Mouse (Mus musculus) embryo, embryonic 10 days (tissue): ENCODE results near the gene Hist1h2bl.

Source experiments
- DNase-seq: peaks from one replicate; pipeline ENCODE4 v3.0.0-alpha.2; 2015; ENCODE audit warnings: low spot score

Hist1h2bl gene

GRCm38 (mm10) chr13:21722373-21722925, 6.5 kb upstream of the Hist1h2bl start:
- DNase-seq = peak; percentile 75

GRCm38 (mm10) chr13:21721757-21722372, 5.9 kb upstream of the Hist1h2bl start, which contains the start of gene Hist1h2bm:
TSS of gene Hist1h2bm (plus strand) at chr13:21722044.
- peak; percentile 96 for DNase-seq

DNA sequence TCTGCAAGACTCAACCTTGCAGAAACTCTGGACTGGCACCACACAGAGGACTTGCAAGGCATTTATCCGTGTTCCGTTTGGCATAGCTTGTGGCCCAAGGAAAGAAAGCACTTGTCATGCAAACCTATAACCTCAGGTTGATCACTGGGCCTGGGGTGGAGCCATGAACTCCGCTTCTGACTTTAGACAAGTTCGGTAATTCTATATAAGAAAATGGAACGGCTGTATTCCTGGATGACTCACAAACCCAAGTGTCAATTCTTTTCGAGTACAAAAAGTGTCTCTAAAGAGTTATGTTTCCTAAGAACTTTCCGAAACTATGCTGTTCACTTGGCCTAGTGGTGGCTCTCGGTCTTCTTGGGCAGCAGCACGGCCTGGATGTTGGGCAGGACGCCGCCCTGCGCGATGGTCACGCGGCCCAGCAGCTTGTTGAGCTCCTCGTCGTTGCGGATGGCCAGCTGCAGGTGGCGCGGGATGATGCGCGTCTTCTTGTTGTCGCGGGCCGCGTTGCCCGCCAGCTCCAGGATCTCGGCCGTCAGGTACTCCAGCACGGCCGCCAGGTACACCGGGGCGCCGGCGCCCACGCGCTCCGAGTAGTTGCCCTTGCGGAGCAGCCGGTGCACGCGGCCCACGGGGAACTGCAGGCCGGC, 5.3 kb upstream of the Hist1h2bl start:
- peak; percentile 38 for DNase-seq

DNA sequence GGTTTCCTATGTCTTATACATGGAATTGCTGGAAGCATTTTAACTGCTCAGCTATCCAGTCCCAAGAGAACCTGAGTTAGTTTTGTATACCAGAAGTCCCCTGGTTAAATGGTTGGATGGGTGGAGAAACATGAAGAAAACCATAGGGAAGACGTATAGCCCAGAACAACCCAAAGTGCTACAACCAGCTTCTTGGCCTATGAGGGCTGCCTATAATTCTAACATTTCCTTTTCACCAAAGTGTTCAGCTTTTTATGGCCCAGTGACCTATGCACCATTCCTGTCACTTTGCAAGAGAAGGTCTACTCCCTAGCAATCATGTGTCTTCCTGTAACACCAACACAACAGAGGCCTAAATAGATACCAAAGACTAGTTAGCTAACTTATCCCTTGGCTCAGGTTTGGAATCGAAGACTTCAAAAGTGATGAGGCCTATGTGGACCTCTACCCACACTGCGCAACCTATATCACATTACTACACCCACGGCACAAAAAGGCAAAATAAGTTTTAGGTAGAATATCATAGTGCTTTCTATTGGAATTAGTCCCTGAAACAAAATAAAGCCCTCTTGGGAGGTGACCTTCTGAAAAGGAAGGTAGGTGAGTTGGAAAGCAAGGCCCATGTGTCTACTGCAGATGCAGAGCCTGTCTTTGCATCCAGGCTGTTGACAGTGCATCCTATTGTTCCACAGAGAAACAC, 2.6 kb upstream of the Hist1h2bl start:
- peak; percentile 67 for DNase-seq

- DNase-seq = peak; percentile 90
These were observed 1.7 kb upstream of the Hist1h2bl start, which contains the start of gene Hist1h3h for GRCm38 (mm10) chr13:21717397-21718357. TSS of gene Hist1h3h (plus strand) at chr13:21717659.

DNA sequence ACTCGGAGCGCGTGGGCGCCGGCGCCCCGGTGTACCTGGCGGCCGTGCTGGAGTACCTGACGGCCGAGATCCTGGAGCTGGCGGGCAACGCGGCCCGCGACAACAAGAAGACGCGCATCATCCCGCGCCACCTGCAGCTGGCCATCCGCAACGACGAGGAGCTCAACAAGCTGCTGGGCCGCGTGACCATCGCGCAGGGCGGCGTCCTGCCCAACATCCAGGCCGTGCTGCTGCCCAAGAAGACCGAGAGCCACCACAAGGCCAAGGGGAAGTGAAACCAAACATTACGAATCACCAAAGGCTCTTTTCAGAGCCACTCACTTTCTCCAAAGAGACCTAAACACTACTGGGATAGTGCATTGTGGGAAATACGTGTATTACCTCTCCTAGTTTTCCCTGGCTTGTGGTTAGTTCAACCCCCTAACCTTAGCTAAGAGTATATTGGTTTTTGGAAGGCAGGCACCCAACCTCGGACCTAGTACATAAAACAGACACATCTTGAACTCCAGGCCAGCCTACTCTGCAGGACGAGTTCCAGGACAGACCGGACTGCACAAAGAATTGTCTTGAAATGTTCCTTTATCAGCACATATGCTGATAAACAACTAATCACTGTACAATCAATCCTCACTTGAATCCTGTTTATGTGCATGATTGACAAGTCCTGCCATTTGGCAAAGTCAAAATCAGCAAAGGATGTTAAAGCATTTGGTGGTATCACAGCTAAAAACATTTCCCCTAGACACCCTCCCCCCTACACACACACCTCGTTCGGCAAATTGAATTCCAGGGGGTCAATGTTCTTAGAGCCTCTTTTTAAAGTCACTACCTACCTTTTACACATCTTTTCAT, 823 bp upstream of the Hist1h2bl start:
- DNase-seq = peak; percentile 77

DNA sequence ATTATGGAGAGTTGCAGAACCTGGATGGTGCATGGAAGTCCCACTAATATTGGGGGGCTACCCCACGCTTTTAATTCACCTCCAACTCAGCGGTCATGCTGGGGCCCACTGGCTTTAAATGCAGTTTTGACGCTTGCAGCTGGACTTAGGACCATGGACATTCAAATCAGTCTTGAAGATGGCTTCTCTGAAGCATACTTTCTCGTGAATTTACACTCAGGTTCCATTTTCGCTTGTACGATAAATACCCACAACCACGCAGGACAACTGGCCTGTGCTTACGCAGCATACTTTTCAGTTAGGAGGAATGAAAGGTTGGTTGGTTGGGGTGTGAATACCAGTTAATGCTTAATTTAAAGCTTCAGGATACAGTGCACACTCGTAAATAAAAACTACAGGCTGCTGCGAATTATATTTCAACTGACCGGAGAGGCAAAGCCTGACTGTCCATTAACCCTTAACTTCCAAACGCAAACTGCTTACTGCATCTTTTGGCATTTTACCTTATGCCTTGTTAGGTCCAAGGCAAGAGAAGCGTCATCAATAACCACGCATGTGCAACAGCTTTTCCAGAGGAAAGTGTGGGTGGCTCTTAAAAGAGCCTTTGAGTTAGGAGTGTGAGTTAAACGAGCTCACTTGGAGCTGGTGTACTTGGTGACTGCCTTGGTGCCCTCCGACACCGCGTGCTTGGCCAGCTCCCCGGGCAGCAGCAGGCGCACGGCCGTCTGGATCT, 646 bp downstream of the Hist1h2bl start:
- peak; percentile 62 for DNase-seq

DNA sequence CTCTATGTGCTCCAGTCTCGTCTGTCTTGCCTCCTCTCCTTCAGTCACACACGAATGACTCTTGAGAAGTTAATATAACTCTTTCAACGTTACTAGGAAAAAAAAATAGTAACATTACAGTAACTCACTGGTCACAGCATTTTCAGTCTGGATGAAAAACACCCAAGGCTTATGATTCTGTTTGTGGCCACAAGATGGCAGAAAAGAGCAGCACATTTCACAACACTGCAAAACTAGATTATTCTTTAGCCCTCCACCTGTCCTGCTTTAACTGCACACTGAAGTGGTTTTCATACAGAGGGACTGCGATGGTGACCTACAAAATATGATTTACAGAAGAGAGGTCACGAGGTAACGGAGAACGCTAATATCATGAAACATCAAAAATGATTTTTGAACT, 1.2 kb downstream of the Hist1h2bl start:
- peak; percentile 82 for DNase-seq

DNA sequence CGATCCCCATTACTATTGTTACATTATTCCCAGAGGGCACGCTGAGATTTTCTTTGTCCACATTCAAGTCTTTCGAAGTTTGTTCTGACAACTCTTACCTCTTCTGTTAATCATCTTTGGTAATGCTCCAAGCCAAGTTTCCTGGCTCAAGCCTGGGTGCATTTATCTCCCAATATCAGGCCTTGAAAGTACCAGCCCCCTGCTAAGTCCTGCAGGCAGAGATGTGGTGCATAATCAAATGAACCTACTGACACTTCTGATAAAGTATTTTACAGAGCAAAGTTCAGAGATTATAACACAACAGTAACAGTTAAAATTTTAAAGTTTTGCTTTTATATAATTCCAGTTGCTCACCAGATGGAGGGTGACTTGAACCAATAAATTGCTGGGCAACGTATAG, 4.2 kb downstream of the Hist1h2bl start:
- no peak for DNase-seq

GRCm38 (mm10) chr13:21710821-21711525, 5.0 kb downstream of the Hist1h2bl start:
- peak; percentile 78 for DNase-seq

GRCm38 (mm10) chr13:21710031-21710711, 5.8 kb downstream of the Hist1h2bl start:
- peak; percentile 91 for DNase-seq

- DNase-seq = no peak
These were observed 9.3 kb downstream of the Hist1h2bl start for GRCm38 (mm10) chr13:21706669-21707068.

DNA sequence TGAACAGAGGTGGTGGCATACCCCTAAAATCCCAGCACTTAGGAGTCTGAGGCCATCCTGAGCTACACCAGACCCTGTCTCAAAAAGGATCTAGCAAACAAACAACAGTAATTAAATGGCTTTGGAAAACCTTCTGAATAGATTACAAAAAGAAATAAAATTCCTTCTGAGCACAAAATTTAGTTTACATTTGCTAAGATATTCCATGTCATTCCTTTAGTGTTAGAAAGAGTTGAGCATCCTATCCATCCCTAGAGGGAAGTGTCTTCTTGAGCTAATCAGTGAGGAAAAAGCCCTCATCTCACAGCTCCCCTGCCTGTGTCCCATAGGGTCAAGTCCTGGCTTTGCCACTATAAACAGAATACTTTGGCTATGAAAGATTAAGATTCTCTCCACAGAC, 18.1 kb downstream of the Hist1h2bl start, which contains the start of gene Olfr1359:
Gene Olfr1359, plus strand, starts transcription at position 301 of the 400 bp plus-strand sequence.
- no peak for DNase-seq

- no peak for DNase-seq
These were observed 38.6 kb downstream of the Hist1h2bl start, which contains the start of gene Olfr1360 for GRCm38 (mm10) chr13:21677305-21677704. TSS of gene Olfr1360 (minus strand) at chr13:21677405.
